ENCODE assay signal across 10 mouse cellular contexts in genomic region chr6:113962811-113963210, GRCm38 (mm10).
DNase-seq lines count a peak whose midpoint lies in the region; ATAC-seq lines count a peak whose summit lies in the region.
"Had no signal": no experiment of that assay in that cellular context is flagged by ENCODE, and none has a peak within 500 bp of the region (broad histone marks: within the 10 kb centered on the region; RNA-seq: fewer than 3 reads in every experiment).

No protein-coding gene starts in this region.

- no peak for ATAC-seq in activated CD4-positive, CD25-positive, alpha-beta regulatory T cell, adult 4 months
- ATAC-seq: intestine, postnatal 0 days had no signal

- intact Hi-C loops in heart, postnatal 36 days (cut with DNase I): loop anchor here (5.0 kb wide), 1 partner anchor 201 kb away; no protein-coding TSS in a partner anchor

- DNase-seq in heart, postnatal 36 days: peak; percentile 4 to 17
- no peak for DNase-seq in heart, adult 11 months
- peak; percentile 11 for DNase-seq in urinary bladder, postnatal 14 days (ENCODE audit: low spot score)
- DNase-seq in urinary bladder, postnatal 36 days (ENCODE audit: low spot score in 2 of 2): no peak
- DNase-seq in hindlimb bud, embryonic 11.5 days (ENCODE audit: extremely low spot score, low read depth, low spot score): peak; percentile 46
- peak; percentile 21 for DNase-seq in testis, postnatal 14 days (ENCODE audit: low spot score)
- DNase-seq in cerebellum, postnatal 4 days (ENCODE audit: low spot score in 2 of 2): no peak
- DNase-seq: thymus, postnatal 25 days had no signal

Comparison
In these comparisons a context has a peak if more than half of its experiments do, and no peak if none do; other contexts are left out.
1. DNase-seq: peak in heart, postnatal 36 days (2 of 2), urinary bladder, postnatal 14 days (single experiment), hindlimb bud, embryonic 11.5 days (single experiment) and testis, postnatal 14 days (single experiment); none in heart, adult 11 months (single experiment), urinary bladder, postnatal 36 days (0 of 2) and cerebellum, postnatal 4 days (0 of 2).